ENCODE assay signal across 12 mouse cellular contexts in genomic region chr14:46317406-46318045, GRCm38 (mm10).
DNase-seq lines count a peak whose midpoint lies in the region; ATAC-seq lines count a peak whose summit lies in the region.
"Had no signal": no experiment of that assay in that cellular context is flagged by ENCODE, and none has a peak within 500 bp of the region (broad histone marks: within the 10 kb centered on the region; RNA-seq: fewer than 3 reads in every experiment).

No protein-coding gene starts in this region.

- ATAC-seq in megakaryocyte progenitor cell, adult 5-6 weeks (replicated peaks; ENCODE audit: poor library complexity) = no peak

- intact Hi-C loops in left cerebral cortex, postnatal 25 days (cut with DNase I) = no loop called here

- peak; percentile 28 for DNase-seq in gastrocnemius, adult 18-20 months (ENCODE audit: low spot score)
- DNase-seq in gastrocnemius, adult 8-10 months (ENCODE audit: low spot score in 2 of 2) = no peak
- DNase-seq in heart, adult 8-10 months (ENCODE audit: low spot score) = peak; percentile 73
- DNase-seq in kidney, adult 9 months = peak; percentile 40
- peak; percentile 52 for DNase-seq in lung, postnatal 10 days
- no peak for DNase-seq in left cerebral cortex, postnatal 25 days (ENCODE audit: low spot score in 2 of 2)
- no peak for DNase-seq in layer of hippocampus, postnatal 25 days (ENCODE audit: extremely low spot score in 1 of 2, low spot score in 1 of 2)
- DNase-seq: adrenal gland, postnatal 14 days; layer of hippocampus, adult 9-11 months; liver, embryonic 13.5 days; thymus, postnatal 14 days had no signal

Comparison
In these comparisons a context has a peak if more than half of its experiments do, and no peak if none do; other contexts are left out.
1. DNase-seq: peak in gastrocnemius, adult 18-20 months (single experiment), heart, adult 8-10 months (single experiment), kidney, adult 9 months (single experiment) and lung, postnatal 10 days (single experiment); none in gastrocnemius, adult 8-10 months (0 of 2), left cerebral cortex, postnatal 25 days (0 of 2) and layer of hippocampus, postnatal 25 days (0 of 2).